Mouse (Mus musculus): ENCODE data around the gene Tmod1.

GRCm38 (mm10) chr4:46089524-46090125 is 50.9 kb downstream of the Tmod1 start:
- TF ChIP-seq GATA1 (IDR thresholded peaks at IDR 0.05; ENCODE audit: borderline replicate concordance, low read length) (no peak), FLI1 (IDR thresholded peaks at IDR 0.05; ENCODE audit: low read length) (no peak)
